Mouse (Mus musculus): Measurements from ENCODE around the gene Ildr2. TPM values are rescaled to one million over a fixed set of nuclear protein-coding genes. Genes with fewer than 3 reads are reported as not detected.

Ildr2 gene
- 0.03 and 0.32 TPM in 2 replicates for polyA plus RNA-seq (2012; rRNA removed)

GRCm38 (mm10) chr1:166253898-166254894 is at the start of gene Ildr2:
Gene Ildr2 (plus strand): TSS chr1:166254139.
- H3K27ac ChIP-seq (ENCODE audit: insufficient read depth, low read depth, low read length): no peak within 1 kb of the TSS
- peak within 1 kb of the TSS; percentile 50 for H3K4me3 ChIP-seq (ENCODE audit: low read depth, low read length)
- peaks cover 23% of the 10 kb centered on the region for H3K27me3 ChIP-seq (ENCODE audit: control insufficient read depth, insufficient read depth, low read length)
- 1% methylated on average over 72 of the region's 72 CpGs for WGBS
- no peaks in the 10 kb centered on the region for H3K4me1 ChIP-seq (ENCODE audit: control insufficient read depth, insufficient read depth, insufficient read length, low read length)
- H3K36me3 ChIP-seq (ENCODE audit: control insufficient read depth, insufficient read depth, low read length): no peaks in the 10 kb centered on the region
- TF ChIP-seq CTCF (IDR thresholded peaks at IDR 0.05; ENCODE audit: extremely low read depth, insufficient read length, insufficient replicate concordance, low read depth, low read length) (no peak), POLR2A (IDR thresholded peaks at IDR 0.05; ENCODE audit: low read depth, low read length) (no peak)

GRCm38 (mm10) chr1:166204171-166204570 is 49.8 kb upstream of the Ildr2 start:
- 56% methylated on average over 5 of the region's 5 CpGs for WGBS
- TF ChIP-seq CTCF (IDR thresholded peaks at IDR 0.05; ENCODE audit: extremely low read depth, insufficient read length, insufficient replicate concordance, low read depth, low read length) (no peak), POLR2A (IDR thresholded peaks at IDR 0.05; ENCODE audit: low read depth, low read length) (no peak)
- no peak overlapping the region for H3K27ac ChIP-seq (ENCODE audit: insufficient read depth, low read depth, low read length)

DNA sequence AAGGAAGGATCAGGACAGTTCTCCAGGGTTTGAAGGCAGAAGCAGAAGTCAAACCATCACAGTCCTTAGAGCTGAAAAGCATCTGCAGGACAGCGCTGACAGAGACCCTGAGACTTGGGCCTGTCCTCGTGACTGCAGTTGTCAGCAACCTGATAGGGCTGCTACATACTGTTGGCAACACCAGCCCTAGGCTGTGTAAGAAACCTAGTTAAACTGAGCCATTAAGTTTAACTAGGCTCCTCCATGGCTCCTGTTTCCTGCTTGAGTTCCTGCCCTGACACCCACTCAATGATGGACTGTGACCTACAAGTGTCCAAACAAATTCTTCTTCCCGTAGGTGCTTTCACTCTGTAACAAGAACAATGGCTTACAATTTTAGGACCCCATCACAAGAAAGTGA is 48.8 kb upstream of the Ildr2 start:
- no peak overlapping the region for H3K4me3 ChIP-seq (ENCODE audit: low read depth, low read length)
- no peaks in the 10 kb centered on the region for H3K4me1 ChIP-seq (ENCODE audit: control insufficient read depth, insufficient read depth, insufficient read length, low read length)
- H3K27me3 ChIP-seq (ENCODE audit: control insufficient read depth, insufficient read depth, low read length): no peaks in the 10 kb centered on the region
- TF ChIP-seq CTCF (IDR thresholded peaks at IDR 0.05; ENCODE audit: extremely low read depth, insufficient read length, insufficient replicate concordance, low read depth, low read length) (no peak), POLR2A (IDR thresholded peaks at IDR 0.05; ENCODE audit: low read depth, low read length) (no peak)
- H3K36me3 ChIP-seq (ENCODE audit: control insufficient read depth, insufficient read depth, low read length): no peaks in the 10 kb centered on the region
- WGBS: 69% methylated on average over 3 of the region's 3 CpGs
- no peak overlapping the region for H3K27ac ChIP-seq (ENCODE audit: insufficient read depth, low read depth, low read length)

More at GRCm38 (mm10) chr1:166204171-166204570, 49.8 kb upstream of the Ildr2 start:
- H3K36me3 ChIP-seq (ENCODE audit: control insufficient read depth, insufficient read depth, low read length): no peaks in the 10 kb centered on the region
- no peaks in the 10 kb centered on the region for H3K27me3 ChIP-seq (ENCODE audit: control insufficient read depth, insufficient read depth, low read length)
- H3K4me3 ChIP-seq (ENCODE audit: low read depth, low read length): no peak overlapping the region
- no peaks in the 10 kb centered on the region for H3K4me1 ChIP-seq (ENCODE audit: control insufficient read depth, insufficient read depth, insufficient read length, low read length)

- Histone ChIP-seq H3K36me3 (ENCODE audit: control insufficient read depth, insufficient read depth, low read length) (no peaks in the 10 kb centered on the region), H3K27ac (ENCODE audit: insufficient read depth, low read depth, low read length) (no peak overlapping the region), H3K27me3 (ENCODE audit: control insufficient read depth, insufficient read depth, low read length) (no peaks in the 10 kb centered on the region), H3K4me1 (ENCODE audit: control insufficient read depth, insufficient read depth, insufficient read length, low read length) (no peaks in the 10 kb centered on the region), H3K4me3 (ENCODE audit: low read depth, low read length) (no peak overlapping the region)
- WGBS: 81% methylated on average over 6 of the region's 6 CpGs
- TF ChIP-seq CTCF (IDR thresholded peaks at IDR 0.05; ENCODE audit: extremely low read depth, insufficient read length, insufficient replicate concordance, low read depth, low read length) (no peak), POLR2A (IDR thresholded peaks at IDR 0.05; ENCODE audit: low read depth, low read length) (no peak)
These were observed 44.6 kb upstream of the Ildr2 start for GRCm38 (mm10) chr1:166209371-166209770.

GRCm38 (mm10) chr1:166214181-166214580 is 39.8 kb upstream of the Ildr2 start:
- Histone ChIP-seq H3K36me3 (ENCODE audit: control insufficient read depth, insufficient read depth, low read length) (no peaks in the 10 kb centered on the region), H3K27ac (ENCODE audit: insufficient read depth, low read depth, low read length) (no peak overlapping the region), H3K4me1 (ENCODE audit: control insufficient read depth, insufficient read depth, insufficient read length, low read length) (no peaks in the 10 kb centered on the region), H3K27me3 (ENCODE audit: control insufficient read depth, insufficient read depth, low read length) (no peaks in the 10 kb centered on the region), H3K4me3 (ENCODE audit: low read depth, low read length) (no peak overlapping the region)
- TF ChIP-seq CTCF (IDR thresholded peaks at IDR 0.05; ENCODE audit: extremely low read depth, insufficient read length, insufficient replicate concordance, low read depth, low read length) (no peak), POLR2A (IDR thresholded peaks at IDR 0.05; ENCODE audit: low read depth, low read length) (no peak)
- WGBS: 80% methylated on average over 4 of the region's 4 CpGs

- TF ChIP-seq POLR2A (IDR thresholded peaks at IDR 0.05; ENCODE audit: low read depth, low read length): no peak
- TF ChIP-seq CTCF (IDR thresholded peaks at IDR 0.05; ENCODE audit: extremely low read depth, insufficient read length, insufficient replicate concordance, low read depth, low read length): no peak
- 87% methylated on average over 53 of the region's 53 CpGs for WGBS
- Histone ChIP-seq H3K4me3 (ENCODE audit: low read depth, low read length) (no peak within 1 kb of the TSS), H3K27ac (ENCODE audit: insufficient read depth, low read depth, low read length) (no peak within 1 kb of the TSS), H3K27me3 (ENCODE audit: control insufficient read depth, insufficient read depth, low read length) (no peaks in the 10 kb centered on the region), H3K4me1 (ENCODE audit: control insufficient read depth, insufficient read depth, insufficient read length, low read length) (no peaks in the 10 kb centered on the region), H3K36me3 (ENCODE audit: control insufficient read depth, insufficient read depth, low read length) (no peaks in the 10 kb centered on the region)
These were observed 15.5 kb upstream of the Ildr2 start, which contains the start of gene Mael for GRCm38 (mm10) chr1:166238315-166238969. Gene Mael (minus strand): TSS chr1:166238747.

DNA sequence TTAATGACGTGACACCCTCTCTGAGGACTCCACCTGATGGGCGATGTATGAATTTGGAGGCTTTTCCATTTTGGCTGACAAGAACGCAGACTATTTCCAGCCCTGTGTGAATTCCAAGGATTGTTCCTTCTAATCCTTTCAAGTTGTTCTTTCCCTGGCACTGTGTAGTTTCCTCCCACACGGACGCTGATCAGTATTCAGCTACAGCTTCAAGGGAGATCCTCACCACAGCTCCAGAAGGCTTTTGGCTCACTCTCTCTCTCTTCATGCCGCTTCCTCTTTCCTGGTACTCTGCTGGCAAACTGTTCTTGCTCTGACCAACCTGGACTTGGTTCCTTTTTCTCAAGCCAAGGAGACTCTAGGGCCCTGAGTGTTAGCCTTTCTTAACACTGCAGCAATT is 9.7 kb upstream of the Ildr2 start:
- TF ChIP-seq POLR2A (IDR thresholded peaks at IDR 0.05; ENCODE audit: low read depth, low read length): no peak
- no peak for TF ChIP-seq CTCF (IDR thresholded peaks at IDR 0.05; ENCODE audit: extremely low read depth, insufficient read length, insufficient replicate concordance, low read depth, low read length)
- no peaks in the 10 kb centered on the region for H3K36me3 ChIP-seq (ENCODE audit: control insufficient read depth, insufficient read depth, low read length)
- WGBS: 68% methylated on average over 6 of the region's 6 CpGs
- H3K27ac ChIP-seq (ENCODE audit: insufficient read depth, low read depth, low read length): no peak overlapping the region
- H3K27me3 ChIP-seq (ENCODE audit: control insufficient read depth, insufficient read depth, low read length): no peaks in the 10 kb centered on the region
- no peaks in the 10 kb centered on the region for H3K4me1 ChIP-seq (ENCODE audit: control insufficient read depth, insufficient read depth, insufficient read length, low read length)
- H3K4me3 ChIP-seq (ENCODE audit: low read depth, low read length): no peak overlapping the region
